Mouse (Mus musculus) cerebellum, postnatal 4 days (tissue): ENCODE measurements around the gene Xpo1.
A peak's percentile ranks its signal among the peaks of the same experiment; 100 is the strongest.
"Not testable (repeated sequence)": the region's sequence is repeated elsewhere in the genome, so short reads cannot be mapped to it uniquely, and the experiment has no call there.

Source experiments
- DNase-seq, 2 experiments: peaks; one replicate each; pipeline ENCODE4 v3.0.0; 2022; ENCODE audit warnings: low spot score in 2 of 2, mixed read lengths in 1 of 2

Xpo1 gene

DNA sequence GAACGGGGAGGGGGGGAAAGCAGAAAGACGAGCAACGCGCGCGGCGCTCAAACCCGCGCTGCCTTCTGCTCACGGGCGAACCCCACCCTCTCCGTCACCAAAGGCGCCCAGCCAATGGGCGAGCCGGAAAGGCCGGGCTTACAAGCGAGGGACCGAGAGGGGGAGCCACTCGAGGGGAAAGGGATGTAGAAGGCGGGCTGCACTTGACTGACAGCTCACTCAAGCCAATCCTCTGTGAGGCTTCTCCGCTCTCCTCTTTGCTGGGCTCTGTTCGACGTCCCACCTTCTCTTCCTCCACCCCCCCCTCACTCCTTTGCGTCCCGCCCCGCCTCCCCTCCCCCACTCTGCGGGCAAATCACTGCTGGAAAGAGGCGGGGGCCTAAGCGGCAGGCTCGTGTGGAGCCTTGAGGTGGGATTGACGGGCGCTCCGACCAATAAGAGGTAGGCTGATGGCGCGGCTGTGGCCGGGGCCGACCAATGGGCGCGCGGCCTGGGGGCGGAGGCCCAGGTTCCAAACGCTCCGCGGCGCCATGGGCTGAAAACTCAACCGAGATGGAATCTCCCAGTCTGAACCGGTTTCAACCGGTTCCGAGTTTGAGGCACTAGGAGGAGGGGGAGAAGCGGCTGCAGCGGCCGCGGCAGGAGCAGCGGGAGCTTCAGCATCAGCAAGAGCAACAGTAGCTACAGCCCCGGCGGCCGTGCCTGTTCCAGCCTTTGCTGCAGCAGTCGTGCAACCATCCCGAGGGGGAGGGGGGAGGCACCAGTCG lies at the start of gene Xpo1:
Xpo1 (plus strand) TSS at position 615 of the 767 bp plus-strand sequence.
- peak; percentile 100 for DNase-seq

DNA sequence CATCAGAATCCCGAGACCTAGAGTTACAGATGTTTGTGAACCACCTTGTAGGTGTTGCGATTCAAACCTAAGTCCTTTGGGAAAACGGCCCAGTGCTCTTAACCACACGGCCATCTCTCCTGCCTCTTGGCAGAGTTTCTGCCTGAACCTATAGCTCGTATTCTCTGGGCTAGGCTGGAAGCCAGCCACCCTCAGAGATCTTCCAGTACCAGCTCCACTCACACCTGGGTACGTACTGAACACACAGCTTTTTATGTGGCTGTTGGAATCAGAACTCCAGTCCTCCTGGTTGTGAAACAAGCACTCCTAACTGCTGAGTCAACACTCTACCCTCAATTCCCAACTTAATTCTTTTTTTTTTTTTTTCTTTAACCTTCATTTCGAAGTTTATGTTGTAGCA lies 46.1 kb upstream of the Xpo1 start:
- DNase-seq = no peak

- DNase-seq = no peak
Observed at GRCm38 (mm10) chr11:23210590-23211510, 45.0 kb upstream of the Xpo1 start.

- DNase-seq = no peak
Observed at GRCm38 (mm10) chr11:23217430-23217829, 38.4 kb upstream of the Xpo1 start.

- no peak for DNase-seq
Observed at GRCm38 (mm10) chr11:23236015-23236414, 19.8 kb upstream of the Xpo1 start.

DNA sequence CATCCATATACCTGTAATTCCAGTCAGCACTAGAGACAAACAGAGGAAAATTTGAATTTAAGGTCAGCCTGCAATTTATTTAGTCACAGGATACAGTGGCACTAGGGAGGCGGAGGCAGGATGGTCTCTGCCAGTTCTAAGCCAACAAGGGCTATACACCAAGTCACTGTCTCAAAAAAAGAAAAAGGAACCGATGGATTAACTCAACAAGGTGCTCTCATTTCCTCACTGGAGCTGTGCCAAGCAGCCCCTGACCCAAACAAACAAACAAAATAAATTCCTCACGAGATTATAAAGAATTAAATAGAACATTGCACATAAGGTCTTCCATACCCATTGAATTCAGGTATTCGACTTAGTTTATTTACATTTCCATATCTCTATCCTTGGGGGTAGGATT lies 1.9 kb upstream of the Xpo1 start:
- no peak for DNase-seq

DNA sequence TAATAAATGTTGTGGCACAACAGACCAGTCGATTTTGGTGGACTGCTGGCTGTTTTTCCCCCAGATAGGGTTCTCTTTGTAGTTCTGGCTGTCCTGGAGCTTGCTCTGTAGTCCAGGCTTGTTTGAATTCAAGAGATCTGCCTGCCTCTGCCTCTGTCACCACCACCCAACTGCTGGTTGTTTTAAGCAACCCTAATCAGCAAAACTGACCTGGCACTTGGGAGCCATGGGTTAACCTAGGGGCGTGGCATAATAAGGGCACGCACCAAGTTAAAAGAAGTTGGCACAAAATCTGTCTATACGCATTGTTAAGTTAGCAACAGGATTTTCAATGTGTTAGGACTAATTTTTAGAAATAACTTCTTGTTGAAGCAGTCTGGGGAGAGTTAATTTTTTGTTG lies 1.3 kb upstream of the Xpo1 start:
- no peak for DNase-seq

GRCm38 (mm10) chr11:23255053-23255426 lies 801 bp upstream of the Xpo1 start:
- DNase-seq = no peak

DNA sequence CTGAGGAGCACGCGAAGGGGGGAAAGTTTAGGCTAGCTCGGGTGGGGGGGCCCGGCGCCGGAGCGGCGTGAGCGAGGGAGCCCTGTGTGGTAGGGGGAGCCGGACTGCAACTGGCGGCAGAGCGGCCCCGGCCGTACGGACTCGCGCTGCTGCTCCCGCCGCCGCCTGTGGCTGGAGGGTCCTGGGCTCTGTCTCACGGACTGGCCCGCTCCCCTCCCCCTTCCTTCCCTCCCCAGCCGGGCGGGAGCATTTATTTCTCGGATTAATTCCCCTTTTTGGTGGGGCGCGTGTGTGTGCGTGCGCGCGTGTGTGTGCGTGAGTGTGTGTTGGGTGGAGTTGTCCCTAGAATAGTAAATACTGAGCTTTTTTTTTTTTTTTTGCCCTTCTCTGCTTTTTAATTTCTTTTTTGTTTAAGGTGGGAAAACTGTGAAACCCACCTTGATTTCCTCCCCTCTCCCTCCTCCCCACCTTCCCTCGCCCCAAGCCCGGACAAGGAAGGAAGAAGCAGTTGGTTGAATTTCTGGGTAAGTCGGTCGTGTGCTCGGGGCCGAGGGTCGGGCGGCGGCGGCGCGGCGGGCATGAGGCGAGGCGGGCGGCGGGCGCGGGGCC lies 457 bp downstream of the Xpo1 start:
- DNase-seq = no peak

- DNase-seq = peak; percentile 28 to 46
Observed at GRCm38 (mm10) chr11:23256803-23257704, 1.2 kb downstream of the Xpo1 start.

DNA sequence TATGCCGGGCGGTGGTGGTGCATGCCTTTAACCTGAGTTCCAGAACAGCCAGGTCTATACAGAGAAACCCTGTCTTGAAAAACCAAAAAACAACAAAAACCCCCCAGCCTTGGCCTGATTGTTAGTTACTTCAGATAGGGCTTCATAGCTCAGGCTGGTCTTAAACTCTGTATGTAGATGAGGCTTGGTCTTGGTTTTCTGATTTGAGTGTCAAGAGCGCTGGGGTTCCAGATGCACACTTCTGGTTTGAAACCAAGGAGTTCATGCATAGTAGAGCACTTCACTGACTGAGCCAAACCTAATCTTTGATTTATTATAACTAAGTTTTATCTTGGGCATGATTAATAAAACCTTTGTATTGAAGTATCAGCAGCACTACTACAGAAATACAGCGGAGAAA lies 3.2 kb downstream of the Xpo1 start:
- no peak for DNase-seq

DNA sequence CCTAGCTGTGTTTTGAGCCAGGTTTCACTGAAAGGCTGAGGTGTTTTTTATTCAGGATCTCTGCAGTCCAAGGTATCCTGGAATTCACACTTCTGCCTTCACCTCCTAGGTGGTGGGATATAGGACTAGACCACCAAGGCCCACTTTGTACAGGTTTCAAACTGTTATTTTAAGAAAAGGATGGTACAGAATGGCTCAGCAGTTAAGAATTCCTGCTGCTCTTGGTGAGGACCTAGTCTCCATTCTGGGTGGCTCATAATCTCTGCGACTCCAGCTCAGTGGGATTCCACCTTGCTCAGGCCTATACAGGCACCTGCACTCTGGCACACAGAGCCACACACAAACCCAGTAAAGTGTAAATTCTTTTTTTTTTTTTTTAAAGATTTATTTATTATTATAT lies 3.6 kb downstream of the Xpo1 start:
- DNase-seq = no peak

DNA sequence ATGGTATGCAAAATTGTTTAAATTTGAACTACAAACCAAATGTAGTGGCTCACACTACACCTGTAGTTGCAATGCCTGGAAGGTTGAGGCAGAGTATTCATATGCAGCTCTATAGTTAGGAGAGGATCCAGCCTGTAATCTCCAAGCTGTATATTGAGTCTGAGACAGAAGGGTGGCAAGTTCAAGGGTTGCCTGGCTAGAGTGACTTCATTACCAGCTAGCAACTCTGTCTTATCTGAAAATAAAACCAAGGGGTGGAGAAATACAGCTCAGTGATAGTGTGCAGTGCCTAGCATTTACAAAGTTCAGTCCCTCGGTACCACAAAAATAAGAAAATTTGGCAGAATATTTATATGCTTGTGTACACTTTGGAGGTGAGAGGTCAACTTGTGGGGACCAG lies 4.3 kb downstream of the Xpo1 start:
- no peak for DNase-seq

DNA sequence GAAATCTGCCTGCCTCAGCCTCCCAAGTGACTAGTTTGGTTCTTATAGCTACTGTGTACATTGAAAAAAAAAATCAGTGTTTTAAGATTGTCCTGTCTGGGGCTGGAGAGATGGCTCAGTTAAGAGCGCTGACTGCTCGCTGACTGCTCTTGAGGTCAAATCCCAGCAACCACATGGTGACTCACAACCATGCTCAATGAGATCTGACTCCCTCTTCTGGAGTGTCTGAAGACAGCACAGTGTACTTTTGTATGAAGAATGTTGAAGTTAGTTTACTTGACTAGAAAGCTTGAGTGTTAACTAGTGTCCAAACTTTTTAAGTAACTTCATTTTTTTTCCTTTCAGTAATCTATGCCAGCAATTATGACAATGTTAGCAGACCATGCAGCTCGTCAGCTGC lies 5.6 kb downstream of the Xpo1 start:
- DNase-seq = no peak

GRCm38 (mm10) chr11:23264949-23265348 lies 9.1 kb downstream of the Xpo1 start:
- DNase-seq = no peak

DNA sequence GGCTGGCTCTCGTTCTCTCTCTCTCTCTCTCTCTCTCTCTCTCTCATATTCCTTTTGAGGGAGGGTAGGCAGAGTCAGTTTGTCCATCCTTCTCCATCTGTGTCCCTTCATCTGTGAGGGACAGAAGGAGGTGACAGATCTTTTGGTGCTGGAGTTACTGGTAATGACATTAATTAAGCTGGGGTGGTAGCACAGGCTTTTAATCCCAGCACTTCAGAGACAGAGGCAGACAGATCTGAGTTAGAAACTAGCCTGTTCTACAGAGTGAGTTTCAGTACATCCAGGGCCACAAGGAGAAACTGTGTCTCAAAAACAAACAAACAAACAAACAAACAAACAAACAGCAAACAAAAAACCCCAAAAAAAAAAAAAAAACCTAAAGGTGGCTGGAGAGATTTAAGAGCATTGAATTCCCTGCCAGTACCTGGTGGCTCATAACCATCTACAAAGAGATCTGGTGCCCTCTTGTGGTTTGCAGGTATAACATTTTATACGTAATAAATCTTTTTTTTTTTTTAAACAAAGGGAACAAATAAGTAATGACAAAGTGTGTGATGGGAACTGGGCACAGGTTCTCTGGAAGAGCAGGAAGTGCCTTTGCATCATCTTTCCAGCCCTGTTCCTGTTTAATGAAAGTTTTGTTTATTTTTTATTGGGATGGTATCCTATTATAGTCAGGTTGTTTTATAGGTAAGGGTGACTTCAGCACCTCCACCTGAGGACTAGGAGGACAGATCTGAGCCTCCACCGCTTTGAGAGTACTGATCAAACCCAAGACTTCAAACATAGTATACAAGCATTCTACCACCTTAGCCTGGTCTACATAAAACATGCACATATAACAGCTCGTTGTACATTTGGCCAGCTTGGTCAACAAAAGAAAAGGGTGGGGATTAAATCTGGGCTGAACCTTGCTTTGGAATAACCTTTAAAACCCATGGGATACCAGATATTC lies 16.2 kb downstream of the Xpo1 start:
- DNase-seq = no peak

GRCm38 (mm10) chr11:23275780-23276179 lies 19.9 kb downstream of the Xpo1 start:
- no peak for DNase-seq

GRCm38 (mm10) chr11:23284469-23284868 lies 28.6 kb downstream of the Xpo1 start:
- DNase-seq = no peak

DNA sequence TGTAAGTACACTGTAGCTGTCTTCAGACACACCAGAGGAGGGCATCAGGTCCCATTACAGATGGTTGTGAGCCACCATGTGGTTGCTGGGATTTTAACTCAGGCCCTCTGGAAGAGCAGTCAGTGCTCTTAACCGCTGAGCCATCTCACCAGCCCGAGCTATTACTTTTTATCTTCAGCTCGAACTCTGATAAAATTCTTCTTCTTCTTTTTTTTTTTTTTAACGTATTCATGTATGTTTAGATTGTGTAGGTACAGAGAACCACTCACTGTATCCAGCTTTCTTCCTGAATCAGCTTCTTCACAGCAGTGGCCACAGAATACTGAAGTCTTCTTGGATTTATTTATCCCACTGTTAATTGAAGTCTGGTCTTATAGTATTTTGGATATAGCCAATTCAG lies 33.0 kb downstream of the Xpo1 start:
- not testable (repeated sequence) for DNase-seq

DNA sequence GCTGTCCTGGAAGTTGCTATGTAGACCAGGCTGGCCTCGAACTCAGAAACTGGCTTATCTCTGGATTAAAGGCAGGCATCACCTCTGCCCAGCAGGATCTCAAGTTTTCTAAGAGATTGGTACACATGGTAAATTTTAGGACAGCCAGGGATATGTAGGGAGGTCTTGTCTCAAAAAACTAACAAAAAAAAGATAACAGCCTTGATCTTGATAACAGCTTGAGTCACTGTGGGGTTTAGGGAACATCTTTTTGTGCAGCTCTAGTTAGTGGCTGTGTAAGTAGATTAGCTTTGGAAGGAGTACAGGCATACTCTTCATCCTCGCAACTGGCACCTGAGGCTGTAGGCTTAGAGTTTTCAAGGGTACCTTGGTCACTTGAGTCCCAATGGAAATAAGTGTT lies 41.5 kb downstream of the Xpo1 start:
- no peak for DNase-seq
